Mouse (Mus musculus): ENCODE measurements at regions not wholly inside any gene's neighbourhood (a gene's known extent, or its start where the extent isn't known, plus 50 kb on each side); places are given as distances from the start of the nearest gene placed in this dataset.

- DNase-seq (ENCODE audit: low read depth, low spot score): no peak
Observed at GRCm38 (mm10) chr13:92973791-92974190, 129.2 kb downstream of the Mtx3 start.

- DNase-seq (ENCODE audit: low read depth, low spot score): peak; percentile 24
Observed at GRCm38 (mm10) chr13:92986719-92987553, 142.4 kb downstream of the Mtx3 start.

GRCm38 (mm10) chr13:92987691-92988090 lies 143.1 kb downstream of the Mtx3 start:
- DNase-seq (ENCODE audit: low read depth, low spot score): no peak

- DNase-seq (ENCODE audit: low read depth, low spot score): no peak
Observed at GRCm38 (mm10) chr13:92988600-92988999, 144.0 kb downstream of the Mtx3 start.

GRCm38 (mm10) chr13:92990316-92991206 lies 146.0 kb downstream of the Mtx3 start:
- no peak for DNase-seq (ENCODE audit: low read depth, low spot score)

All from WW6 (cell line).